Mouse (Mus musculus) brain, embryonic 14.5 days (tissue): Measurements from ENCODE around the gene Slc5a11.

ENCODE experiments used
- CTCF ChIP-seq: fragments of 200-500 bp; IDR thresholded peaks from 2 replicates; pipeline ENCODE4 v1.5.1; 2012; ENCODE audit warnings: inconsistent platforms, mild to moderate bottlenecking, moderate library complexity, borderline replicate concordance; ENCODE audit not compliant: insufficient read depth, insufficient read length; ENCODE audit errors: extremely low read depth
- POLR2A ChIP-seq: fragments of 200-500 bp; IDR thresholded peaks from 2 replicates; pipeline ENCODE4 v1.6.1; 2012; ENCODE audit warnings: mild to moderate bottlenecking, inconsistent platforms, borderline replicate concordance; ENCODE audit not compliant: poor library complexity, insufficient read depth, insufficient read length, severe bottlenecking; ENCODE audit errors: extremely low read depth

DNA sequence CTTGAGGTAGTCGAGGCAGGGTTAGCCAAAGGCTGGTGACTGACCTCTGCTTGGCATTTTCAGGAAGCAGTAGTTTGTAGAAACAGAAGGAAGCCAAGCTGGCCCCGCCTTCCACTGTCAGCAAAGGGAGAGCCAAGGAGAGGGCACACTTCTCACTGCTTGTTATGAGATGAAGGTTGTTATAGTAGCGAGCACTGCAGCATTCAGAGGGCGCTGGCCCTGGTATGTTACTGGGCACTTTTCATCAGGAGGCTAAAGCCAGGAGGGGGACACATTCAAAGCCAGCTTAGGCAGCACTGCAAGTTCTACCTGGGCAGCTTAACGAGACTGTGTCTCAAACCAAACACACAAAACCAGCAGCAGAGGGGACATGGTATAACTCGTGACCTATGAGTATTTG, 7.0 kb upstream of the Slc5a11 start:
- TF ChIP-seq POLR2A = no peak
- TF ChIP-seq CTCF = no peak
